Comparison of ENCODE assay signal across 8 mouse cellular contexts in the genomic region with DNA sequence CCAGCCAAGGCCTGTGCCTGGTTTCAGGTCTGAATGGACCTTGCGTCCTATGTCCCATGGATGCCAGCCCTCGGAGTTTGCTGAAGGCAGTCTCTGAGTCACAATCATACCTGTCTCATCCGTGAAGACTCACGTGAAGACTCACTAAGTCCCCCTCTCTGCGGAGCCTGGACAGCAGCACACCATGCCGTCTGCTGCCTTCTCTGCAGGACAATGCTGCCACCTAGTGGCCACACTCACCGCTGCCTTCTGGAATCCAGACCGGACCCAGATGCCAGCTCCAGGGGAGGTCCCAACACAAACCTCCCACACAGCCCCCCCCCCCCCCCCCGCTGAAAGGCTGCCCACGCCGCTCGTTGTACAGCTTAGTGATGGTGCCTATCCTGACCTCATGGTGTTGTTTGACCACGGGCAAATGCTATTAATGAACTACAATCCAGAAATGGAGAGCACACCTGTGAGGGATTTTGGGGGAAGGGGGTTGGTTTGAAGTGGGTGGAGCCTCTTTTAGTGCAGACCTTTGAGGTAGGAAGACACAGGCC. TPM values are rescaled to one million over a fixed set of nuclear protein-coding genes. Genes with fewer than 3 reads are reported as not detected.
DNase-seq lines count a peak whose midpoint lies in the region; ATAC-seq and TF ChIP-seq lines count a peak whose summit lies in the region.

No protein-coding gene starts in this region.

- peak; percentile 81 for DNase-seq in A20 (ENCODE audit: low read depth, low spot score)
- peak; percentile 89 for DNase-seq in embryonic facial prominence, embryonic 14.5 days (ENCODE audit: low spot score)
- peak; percentile 67 to 85 for DNase-seq in heart, adult 2 months
- peak; percentile 40 for DNase-seq in liver, adult 2 months (ENCODE audit: extremely low read depth, low read depth, low spot score)

- peak; percentile 80 for ATAC-seq in embryonic facial prominence, embryonic 14.5 days (ENCODE audit: low read depth)
- 0 out of 2 replicates have a peak, but pooled peaks have one; percentile 15 for ATAC-seq in kidney, embryonic 15.5 days (replicated peaks; ENCODE audit: low FRiP score)
- ATAC-seq in neural tube, embryonic 12.5 days (ENCODE audit: low FRiP score, low read depth), result peak; percentile 53; the same call in 1 of the 2 replicates

- 0 out of 2 replicates have a peak, but pooled peaks have one; percentile 21 for TF ChIP-seq EP300 in heart, adult 2 months (IDR thresholded peaks at IDR 0.05; ENCODE audit: insufficient read depth, low read depth, low read length)

- no peak overlapping the region for H3K4me3 ChIP-seq in bone marrow macrophage, adult 2 months (ENCODE audit: insufficient read depth, low read length)
- no peak overlapping the region for H3K4me3 ChIP-seq in embryonic facial prominence, embryonic 14.5 days (ENCODE audit: low read depth, low read length)
- H3K4me3 ChIP-seq in heart, adult 2 months, result no peak overlapping the region
- no peak overlapping the region for H3K4me3 ChIP-seq in kidney, embryonic 15.5 days (replicated peaks)
- no peak overlapping the region for H3K4me3 ChIP-seq in liver, adult 2 months (ENCODE audit: insufficient read depth, low read depth, low read length)
- H3K4me3 ChIP-seq in neural tube, embryonic 12.5 days, result no peak overlapping the region
- no peak overlapping the region for H3K4me3 ChIP-seq in testis, adult 2 months (ENCODE audit: control insufficient read depth, low read depth, low read length)

- no peak overlapping the region for H3K27ac ChIP-seq in bone marrow macrophage, adult 2 months (ENCODE audit: insufficient read depth, low read depth, low read length)
- no peak overlapping the region for H3K27ac ChIP-seq in embryonic facial prominence, embryonic 14.5 days (replicated peaks; ENCODE audit: low read depth, low read length)
- no peak overlapping the region for H3K27ac ChIP-seq in heart, adult 2 months
- no peak overlapping the region for H3K27ac ChIP-seq in kidney, embryonic 15.5 days
- no peak overlapping the region for H3K27ac ChIP-seq in liver, adult 2 months (replicated peaks; ENCODE audit: insufficient read depth, low read depth, low read length)
- H3K27ac ChIP-seq in neural tube, embryonic 12.5 days, result no peak overlapping the region
- H3K27ac ChIP-seq in testis, adult 2 months (ENCODE audit: control insufficient read depth, insufficient read depth, low read depth, low read length), result no peak overlapping the region

- no peak overlapping the region for H3K4me2 ChIP-seq in embryonic facial prominence, embryonic 14.5 days (ENCODE audit: low read depth, low read length)
- H3K4me2 ChIP-seq in kidney, embryonic 15.5 days, result no peak overlapping the region
- H3K4me2 ChIP-seq in neural tube, embryonic 12.5 days (replicated peaks), result no peak overlapping the region

- intact Hi-C loops in heart, adult 2 months (cut with DNase I), result loop anchor here (1.0 to 5.0 kb wide), 3 partner anchors 174 to 386 kb away; no protein-coding TSS in a partner anchor

- WGBS in embryonic facial prominence, embryonic 14.5 days, result 3% methylated on average over 9 of the region's 13 CpGs
- WGBS in heart, adult 2 months, result 2% methylated on average over 13 of the region's 13 CpGs
- WGBS in kidney, embryonic 15.5 days, result 4% methylated on average over 13 of the region's 13 CpGs
- WGBS in liver, adult 2 months, result 3% methylated on average over 13 of the region's 13 CpGs
- 2% methylated on average over 13 of the region's 13 CpGs for WGBS in neural tube, embryonic 12.5 days

- no peaks in the 10 kb centered on the region for H3K4me1 ChIP-seq in bone marrow macrophage, adult 2 months (ENCODE audit: control insufficient read depth, insufficient read depth, low read length)
- no peaks in the 10 kb centered on the region for H3K4me1 ChIP-seq in embryonic facial prominence, embryonic 14.5 days (ENCODE audit: control insufficient read depth, insufficient read depth, low read length)
- no peaks in the 10 kb centered on the region for H3K4me1 ChIP-seq in heart, adult 2 months (ENCODE audit: control insufficient read depth, insufficient read depth, low read length)
- no peaks in the 10 kb centered on the region for H3K4me1 ChIP-seq in kidney, embryonic 15.5 days
- no peaks in the 10 kb centered on the region for H3K4me1 ChIP-seq in liver, adult 2 months (ENCODE audit: control insufficient read depth, insufficient read depth, low read length)
- no peaks in the 10 kb centered on the region for H3K4me1 ChIP-seq in neural tube, embryonic 12.5 days
- H3K4me1 ChIP-seq in testis, adult 2 months (ENCODE audit: control insufficient read depth, insufficient read depth, low read length), result no peaks in the 10 kb centered on the region

- no peaks in the 10 kb centered on the region for H3K36me3 ChIP-seq in embryonic facial prominence, embryonic 14.5 days (ENCODE audit: control insufficient read depth, insufficient read depth, low read length)
- H3K36me3 ChIP-seq in heart, adult 2 months (ENCODE audit: control insufficient read depth, insufficient read depth, low read length), result no peaks in the 10 kb centered on the region
- no peaks in the 10 kb centered on the region for H3K36me3 ChIP-seq in kidney, embryonic 15.5 days
- H3K36me3 ChIP-seq in liver, adult 2 months (ENCODE audit: control insufficient read depth, insufficient read depth, low read length), result no peaks in the 10 kb centered on the region
- no peaks in the 10 kb centered on the region for H3K36me3 ChIP-seq in neural tube, embryonic 12.5 days
- H3K36me3 ChIP-seq in testis, adult 2 months (ENCODE audit: control insufficient read depth, insufficient read depth, low read length), result no peaks in the 10 kb centered on the region

- no peak for TF ChIP-seq POLR2A in bone marrow macrophage, adult 2 months (IDR thresholded peaks at IDR 0.05; ENCODE audit: borderline replicate concordance, low read depth, low read length)
- no peak for TF ChIP-seq POLR2A in heart, adult 2 months (IDR thresholded peaks at IDR 0.05; ENCODE audit: insufficient read depth, low read depth, low read length)
- TF ChIP-seq POLR2A in liver, adult 2 months (IDR thresholded peaks at IDR 0.05; ENCODE audit: extremely low read depth, insufficient read depth, low read length), result no peak
- no peak for TF ChIP-seq POLR2A in testis, adult 2 months (IDR thresholded peaks at IDR 0.05; ENCODE audit: control insufficient read depth, low read depth, low read length)

- TF ChIP-seq CTCF in bone marrow macrophage, adult 2 months (IDR thresholded peaks at IDR 0.05; ENCODE audit: low read depth, low read length), result peak; percentile 71
- peak; percentile 85 for TF ChIP-seq CTCF in heart, adult 2 months (IDR thresholded peaks at IDR 0.05)
- peak; percentile 97 for TF ChIP-seq CTCF in liver, adult 2 months (IDR thresholded peaks at IDR 0.05; ENCODE audit: low read depth, low read length)
- TF ChIP-seq CTCF in testis, adult 2 months (IDR thresholded peaks at IDR 0.05; ENCODE audit: control insufficient read depth, insufficient read depth, insufficient replicate concordance, low read depth, low read length), result peak; percentile 98

- no peaks in the 10 kb centered on the region for H3K79me2 ChIP-seq in heart, adult 2 months (replicated peaks; ENCODE audit: control insufficient read depth, insufficient read depth, low read length)
- no peaks in the 10 kb centered on the region for H3K79me2 ChIP-seq in liver, adult 2 months (ENCODE audit: control insufficient read depth, insufficient read depth, low read length)

- no peak overlapping the region for H3K9ac ChIP-seq in embryonic facial prominence, embryonic 14.5 days (ENCODE audit: low read depth, low read length)
- no peak overlapping the region for H3K9ac ChIP-seq in heart, adult 2 months (ENCODE audit: low read depth, low read length)
- no peak overlapping the region for H3K9ac ChIP-seq in kidney, embryonic 15.5 days
- no peak overlapping the region for H3K9ac ChIP-seq in liver, adult 2 months (ENCODE audit: low read depth, low read length)
- H3K9ac ChIP-seq in neural tube, embryonic 12.5 days, result no peak overlapping the region

- peaks cover 30% of the 10 kb centered on the region for H3K27me3 ChIP-seq in embryonic facial prominence, embryonic 14.5 days (replicated peaks; ENCODE audit: control insufficient read depth, insufficient read depth, low read length)
- H3K27me3 ChIP-seq in heart, adult 2 months (ENCODE audit: control insufficient read depth, insufficient read depth, low read length), result peaks cover 2% of the 10 kb centered on the region
- H3K27me3 ChIP-seq in kidney, embryonic 15.5 days, result peaks cover 57% of the 10 kb centered on the region
- peaks cover 3% of the 10 kb centered on the region; the same call in 1 of the 2 replicates for H3K27me3 ChIP-seq in liver, adult 2 months (ENCODE audit: control insufficient read depth, insufficient read depth, low read length)
- H3K27me3 ChIP-seq in neural tube, embryonic 12.5 days (replicated peaks), result peaks cover 21% of the 10 kb centered on the region
- no peaks in the 10 kb centered on the region for H3K27me3 ChIP-seq in testis, adult 2 months (ENCODE audit: control insufficient read depth, insufficient read depth, low read length)

- H3K9me3 ChIP-seq in embryonic facial prominence, embryonic 14.5 days (ENCODE audit: control insufficient read depth, low read length), result no peaks in the 10 kb centered on the region
- H3K9me3 ChIP-seq in kidney, embryonic 15.5 days (replicated peaks), result no peaks in the 10 kb centered on the region
- no peaks in the 10 kb centered on the region for H3K9me3 ChIP-seq in neural tube, embryonic 12.5 days

RNA-seq across cellular contexts. Expression of gene Pax7, which starts 25.4 kb away (rescaled TPM):
- polyA plus RNA-seq in bone marrow macrophage, adult 2 months (2012; ENCODE audit: insufficient read depth, insufficient read length, missing spikeins), result not detected in 2 replicates
- 2.6 TPM in 2 replicates for polyA plus RNA-seq in embryonic facial prominence, embryonic 14.5 days (2014; fragmentation: Nextera tagmentation; extraction: Ambion mirVana)
- not detected for total RNA-seq in heart, adult 2 months (2021)
- not detected in 2 replicates for polyA plus RNA-seq in heart, adult 2 months (2012; rRNA removed)
- polyA plus RNA-seq in kidney, embryonic 15.5 days (2015; fragmentation: Nextera tagmentation; extraction: Ambion mirVana), result 0.05 and 0.10 TPM in 2 replicates
- total RNA-seq in liver, adult 2 months (2014; rRNA removed), result not detected in 2 replicates
- polyA plus RNA-seq in liver, adult 2 months (2012; rRNA removed), result not detected in 2 replicates
- polyA plus RNA-seq in neural tube, embryonic 12.5 days (2016; fragmentation: Nextera tagmentation; extraction: Ambion mirVana), result 2.3 and 2.7 TPM in 2 replicates
- polyA plus RNA-seq in testis, adult 2 months (2012; rRNA removed), result 0.02 TPM in 1 of 2 replicates, not detected in the other

Comparison
In these comparisons a context has a peak if more than half of its experiments do, and no peak if none do; other contexts are left out.
1. ATAC-seq: peak in every context shown above with its lines; median percentile 80 in embryonic facial prominence, embryonic 14.5 days; 53 in neural tube, embryonic 12.5 days; 15 in kidney, embryonic 15.5 days.